Mouse (Mus musculus): ENCODE data around the gene Pla2g4c. TPM values are rescaled to one million over a fixed set of nuclear protein-coding genes. Genes with fewer than 3 reads are reported as not detected.

Pla2g4c gene
- polyA plus RNA-seq, 1 experiment from 2014 or later: 1.0 TPM

DNA sequence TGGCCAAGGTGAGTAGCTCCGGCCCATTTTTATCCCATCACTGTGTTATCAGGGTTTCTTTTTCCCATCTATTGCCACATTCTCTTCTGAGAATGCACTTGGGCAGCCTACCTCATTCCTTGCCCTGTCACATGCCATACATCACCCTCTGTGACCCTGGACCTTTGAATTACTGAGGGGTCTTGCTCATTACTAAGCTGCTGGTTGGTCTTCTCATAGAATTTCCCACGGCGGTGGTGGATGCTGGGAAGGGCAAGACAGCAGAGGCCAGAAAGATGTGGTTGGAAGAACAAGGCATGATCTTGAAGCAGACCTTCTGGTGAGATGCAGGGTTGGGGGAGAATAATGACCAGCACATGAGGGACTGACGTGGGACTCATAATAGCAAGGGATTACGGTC lies 25.6 kb upstream of the Pla2g4c start:
- Histone ChIP-seq H3K9ac (no peak overlapping the region), H3K36me3 (peaks cover 94% of the 10 kb centered on the region), H3K4me3 (no peak overlapping the region), H3K27ac (no peak overlapping the region), H3K27me3 (no peaks in the 10 kb centered on the region), H3K4me1 (no peaks in the 10 kb centered on the region), H3K4me2 (replicated peaks) (no peak overlapping the region), H3K9me3 (no peaks in the 10 kb centered on the region)
- no peak for ATAC-seq (ENCODE audit: insufficient number of reproducible peaks, insufficient read depth, low FRiP score, low TSS enrichment)
- 93% methylated on average over 5 of the region's 5 CpGs for WGBS

DNA sequence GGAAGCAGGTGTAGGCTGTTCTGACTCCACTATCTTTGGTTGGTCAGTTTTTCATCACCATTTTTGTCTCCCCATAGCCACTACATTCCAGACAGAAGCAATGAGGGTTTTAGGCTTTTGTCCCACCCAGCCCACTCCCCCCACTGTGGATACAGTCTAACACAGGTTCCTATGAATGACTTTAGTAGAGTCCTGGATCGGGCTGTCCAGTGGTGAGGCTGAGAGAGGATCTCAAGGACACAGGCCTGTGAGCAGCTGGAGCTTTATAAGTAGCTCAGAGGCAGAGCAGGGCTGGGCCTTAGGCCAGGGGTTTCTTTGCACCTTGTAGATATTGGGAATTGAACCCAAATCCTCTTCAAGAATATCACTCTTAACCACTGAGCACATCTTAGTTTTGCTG lies 22.8 kb upstream of the Pla2g4c start:
- Histone ChIP-seq H3K4me1 (no peaks in the 10 kb centered on the region), H3K9ac (no peak overlapping the region), H3K27ac (no peak overlapping the region), H3K36me3 (peaks cover 89% of the 10 kb centered on the region), H3K27me3 (no peaks in the 10 kb centered on the region), H3K4me2 (replicated peaks) (no peak overlapping the region), H3K9me3 (no peaks in the 10 kb centered on the region), H3K4me3 (no peak overlapping the region)
- ATAC-seq (ENCODE audit: insufficient number of reproducible peaks, insufficient read depth, low FRiP score, low TSS enrichment): no peak
- 97% methylated on average over 1 of the region's 1 CpGs for WGBS

DNA sequence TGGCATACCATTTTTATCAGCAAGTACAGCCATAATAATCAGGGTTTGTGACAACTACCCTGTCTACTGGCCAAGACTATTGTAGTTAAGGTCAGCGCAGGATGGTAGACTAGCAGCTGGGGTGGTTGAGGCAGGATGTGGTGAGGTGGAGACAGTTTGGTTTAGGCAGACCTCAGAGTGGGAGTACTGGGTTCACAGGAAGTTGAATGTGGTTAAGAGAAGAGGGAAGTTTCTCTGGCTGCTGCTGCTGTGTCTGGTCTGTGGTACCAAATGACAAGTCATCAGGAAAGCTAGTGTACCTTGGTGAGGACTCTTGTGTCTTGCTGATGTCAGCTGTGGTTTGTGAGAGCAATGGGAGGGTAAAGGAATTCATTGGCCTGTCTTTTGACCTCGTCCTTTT lies 21.7 kb upstream of the Pla2g4c start:
- Histone ChIP-seq H3K4me3 (no peak overlapping the region), H3K9ac (no peak overlapping the region), H3K27me3 (no peaks in the 10 kb centered on the region), H3K36me3 (peaks cover 90% of the 10 kb centered on the region), H3K9me3 (no peaks in the 10 kb centered on the region), H3K4me2 (replicated peaks) (no peak overlapping the region), H3K27ac (no peak overlapping the region), H3K4me1 (no peaks in the 10 kb centered on the region)
- no peak for ATAC-seq (ENCODE audit: insufficient number of reproducible peaks, insufficient read depth, low FRiP score, low TSS enrichment)
- WGBS: 82% methylated on average over 2 of the region's 2 CpGs

DNA sequence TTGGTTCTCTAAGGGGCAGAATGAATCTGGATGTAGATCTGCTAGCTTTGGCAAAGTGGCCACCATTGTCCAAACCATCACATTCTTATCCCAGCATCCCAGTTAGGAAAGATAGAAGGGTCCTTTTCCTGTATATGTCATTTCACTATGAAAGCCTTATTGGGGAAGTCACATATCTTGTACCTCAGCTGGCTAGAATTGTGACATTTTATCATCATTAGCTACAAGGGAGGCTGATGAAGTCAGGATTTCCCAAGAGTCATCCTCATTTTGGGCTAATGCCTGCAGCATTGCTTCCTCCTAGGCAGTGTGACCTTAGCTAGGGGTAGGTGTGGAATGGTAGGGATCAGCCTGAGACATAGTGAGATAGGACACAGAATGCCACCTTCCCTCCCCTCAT lies 21.1 kb upstream of the Pla2g4c start:
- no peak overlapping the region for H3K9ac ChIP-seq
- H3K27ac ChIP-seq: no peak overlapping the region
- H3K4me2 ChIP-seq (replicated peaks): no peak overlapping the region
- no peak overlapping the region for H3K4me3 ChIP-seq
- H3K4me1 ChIP-seq: no peaks in the 10 kb centered on the region
- H3K27me3 ChIP-seq: no peaks in the 10 kb centered on the region
- peaks cover 91% of the 10 kb centered on the region for H3K36me3 ChIP-seq
- no peak for ATAC-seq (ENCODE audit: insufficient number of reproducible peaks, insufficient read depth, low FRiP score, low TSS enrichment)
- no peaks in the 10 kb centered on the region for H3K9me3 ChIP-seq

DNA sequence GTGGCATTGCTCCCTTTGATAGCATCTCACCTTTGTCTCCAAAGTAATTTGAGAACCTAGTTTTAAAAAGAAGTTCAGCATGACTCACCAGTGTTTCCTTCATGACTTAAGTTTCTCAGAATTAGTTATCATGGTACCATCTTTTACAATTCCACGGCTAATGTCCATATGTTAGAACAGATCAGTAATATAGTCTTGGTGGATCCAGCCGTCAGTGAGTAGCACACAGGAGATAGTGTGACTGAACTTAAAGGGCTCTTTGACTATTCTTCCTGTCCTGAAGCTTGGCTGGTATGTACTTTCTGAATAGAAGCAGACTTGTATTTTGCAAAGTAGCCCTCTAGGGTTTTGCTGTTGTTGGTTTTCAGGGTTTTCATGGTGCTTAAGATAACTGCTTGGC lies 15.0 kb upstream of the Pla2g4c start:
- H3K36me3 ChIP-seq: peaks cover 84% of the 10 kb centered on the region
- WGBS: 80% methylated on average over 2 of the region's 2 CpGs
- no peak for ATAC-seq (ENCODE audit: insufficient number of reproducible peaks, insufficient read depth, low FRiP score, low TSS enrichment)

DNA sequence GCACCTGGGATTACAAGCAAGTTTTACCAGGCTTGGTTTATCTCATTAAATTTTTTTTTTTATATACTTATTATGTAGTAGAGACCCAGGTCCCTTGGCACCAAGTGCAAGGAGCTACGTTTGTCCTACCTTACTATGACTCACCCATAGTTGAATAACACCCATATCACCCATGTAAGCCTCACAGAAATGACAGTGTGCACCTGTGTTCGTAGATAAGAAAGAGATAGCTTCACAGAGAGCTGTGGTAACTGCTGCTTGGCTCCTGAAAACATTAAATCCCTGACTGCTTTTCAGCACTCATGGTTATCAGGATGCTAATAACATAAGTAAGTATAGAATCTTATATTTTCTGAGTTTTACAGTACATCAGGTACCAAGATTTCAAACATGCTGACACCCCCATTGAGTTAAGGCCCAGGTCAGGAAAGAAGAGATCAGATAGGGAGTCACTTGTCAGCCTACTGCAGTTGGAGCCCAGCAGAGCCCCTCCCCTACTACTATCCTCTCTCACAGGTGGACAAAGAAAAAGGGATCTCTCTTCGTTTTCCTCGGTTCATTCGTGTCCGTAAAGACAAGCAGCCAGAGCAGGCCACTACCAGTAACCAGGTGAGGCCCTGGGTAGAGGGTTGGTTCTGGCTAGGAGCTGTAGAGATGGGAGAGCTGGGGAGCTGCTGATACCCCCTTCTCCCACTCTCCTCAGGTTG lies 13.8 kb upstream of the Pla2g4c start:
- Histone ChIP-seq H3K9me3 (no peaks in the 10 kb centered on the region), H3K27me3 (no peaks in the 10 kb centered on the region), H3K4me1 (no peaks in the 10 kb centered on the region), H3K4me2 (replicated peaks) (no peak overlapping the region), H3K36me3 (peaks cover 73% of the 10 kb centered on the region), H3K9ac (no peak overlapping the region), H3K27ac (no peak overlapping the region), H3K4me3 (no peak overlapping the region)
- ATAC-seq (ENCODE audit: insufficient number of reproducible peaks, insufficient read depth, low FRiP score, low TSS enrichment): no peak
- 89% methylated on average over 6 of the region's 6 CpGs for WGBS

More for the DNA sequence above, 15.0 kb upstream of the Pla2g4c start:
- Histone ChIP-seq H3K9me3 (no peaks in the 10 kb centered on the region), H3K9ac (no peak overlapping the region), H3K4me2 (replicated peaks) (no peak overlapping the region), H3K4me1 (no peaks in the 10 kb centered on the region), H3K27ac (no peak overlapping the region), H3K4me3 (no peak overlapping the region), H3K27me3 (no peaks in the 10 kb centered on the region)

DNA sequence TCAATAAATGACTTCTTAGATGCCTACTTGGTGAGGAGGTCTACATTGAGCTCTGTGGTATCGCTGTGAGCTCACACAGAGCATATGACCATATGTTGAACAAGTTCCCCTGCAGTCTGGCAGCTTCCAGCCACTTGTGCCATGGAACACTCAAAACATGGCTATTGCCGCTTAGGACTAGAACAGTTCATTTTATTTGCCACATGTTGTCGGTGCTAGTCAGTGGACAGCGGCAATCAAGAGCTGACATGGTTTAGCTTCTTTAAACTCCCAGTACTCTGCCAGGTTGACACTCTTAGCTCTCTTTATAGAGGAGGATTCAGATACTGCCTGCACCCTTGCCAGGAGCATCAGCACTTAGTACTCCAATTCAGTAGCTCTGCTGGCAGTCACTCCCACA lies 13.1 kb upstream of the Pla2g4c start:
- H3K4me2 ChIP-seq (replicated peaks): no peak overlapping the region
- ATAC-seq (ENCODE audit: insufficient number of reproducible peaks, insufficient read depth, low FRiP score, low TSS enrichment): no peak

DNA sequence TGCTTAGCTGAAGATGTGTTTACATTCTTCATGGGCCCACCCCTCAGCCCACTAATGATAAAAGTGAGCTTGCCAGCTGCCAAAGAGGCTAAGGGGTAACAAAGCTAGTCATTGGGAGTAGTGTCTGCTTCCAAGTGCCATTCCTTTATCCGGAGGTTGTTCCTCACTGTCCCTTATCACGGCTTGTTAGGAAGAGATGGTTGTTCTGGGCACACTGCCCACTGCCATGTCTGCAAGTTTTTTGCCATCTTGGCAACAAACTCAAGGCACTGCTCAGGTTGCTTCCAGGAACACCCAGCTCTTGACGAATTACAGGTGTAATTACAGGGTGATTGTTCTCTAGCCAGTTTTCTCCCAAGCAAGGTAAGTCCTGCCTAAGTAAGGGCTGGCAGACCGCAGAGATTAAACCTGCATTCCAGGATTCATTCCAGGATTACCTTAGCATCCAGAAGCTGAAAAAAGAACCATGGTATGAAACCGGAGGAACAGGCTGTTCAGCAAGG lies 10.3 kb upstream of the Pla2g4c start:
- Histone ChIP-seq H3K36me3 (peaks cover 39% of the 10 kb centered on the region), H3K9ac (no peak overlapping the region), H3K4me1 (no peaks in the 10 kb centered on the region), H3K9me3 (no peaks in the 10 kb centered on the region), H3K27ac (peak overlapping the region; percentile 60; the same call in 1 of the 2 replicates), H3K4me2 (replicated peaks) (no peak overlapping the region), H3K4me3 (no peak overlapping the region), H3K27me3 (no peaks in the 10 kb centered on the region)
- 0 out of 2 replicates have a peak, but pooled peaks have one; percentile 37 for ATAC-seq (ENCODE audit: insufficient number of reproducible peaks, insufficient read depth, low FRiP score, low TSS enrichment)
- WGBS: 82% methylated on average over 5 of the region's 5 CpGs

More for the DNA sequence above, 13.1 kb upstream of the Pla2g4c start:
- no peaks in the 10 kb centered on the region for H3K4me1 ChIP-seq
- no peaks in the 10 kb centered on the region for H3K9me3 ChIP-seq
- H3K27ac ChIP-seq: no peak overlapping the region
- no peak overlapping the region for H3K4me3 ChIP-seq
- H3K36me3 ChIP-seq: peaks cover 66% of the 10 kb centered on the region
- WGBS: 94% methylated on average over 4 of the region's 4 CpGs
- no peaks in the 10 kb centered on the region for H3K27me3 ChIP-seq
- H3K9ac ChIP-seq: no peak overlapping the region

DNA sequence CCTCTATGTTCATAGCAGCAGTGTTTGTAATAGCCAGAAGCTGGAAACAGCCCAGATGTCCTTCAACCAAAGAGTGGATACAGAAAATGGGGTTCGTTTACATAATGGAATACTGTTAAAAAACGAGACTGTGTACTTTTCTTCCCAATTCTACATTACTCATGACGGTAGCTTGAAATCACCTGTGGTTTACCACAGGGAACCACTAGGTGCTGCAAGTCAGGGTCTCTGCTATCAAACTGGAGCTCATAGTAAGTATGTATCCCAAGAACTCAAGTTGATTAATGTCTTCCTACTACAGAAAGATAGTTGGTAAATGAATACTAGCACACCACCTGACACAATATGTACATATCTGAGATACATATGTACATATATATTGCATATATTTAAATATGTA lies 3.0 kb upstream of the Pla2g4c start:
- Histone ChIP-seq H3K27me3 (no peaks in the 10 kb centered on the region), H3K4me3 (no peak overlapping the region), H3K9ac (no peak overlapping the region), H3K9me3 (no peaks in the 10 kb centered on the region), H3K4me2 (replicated peaks) (no peak overlapping the region), H3K27ac (no peak overlapping the region), H3K36me3 (no peaks in the 10 kb centered on the region), H3K4me1 (no peaks in the 10 kb centered on the region)
- ATAC-seq (ENCODE audit: insufficient number of reproducible peaks, insufficient read depth, low FRiP score, low TSS enrichment): no peak
- 88% methylated on average over 3 of the region's 3 CpGs for WGBS

DNA sequence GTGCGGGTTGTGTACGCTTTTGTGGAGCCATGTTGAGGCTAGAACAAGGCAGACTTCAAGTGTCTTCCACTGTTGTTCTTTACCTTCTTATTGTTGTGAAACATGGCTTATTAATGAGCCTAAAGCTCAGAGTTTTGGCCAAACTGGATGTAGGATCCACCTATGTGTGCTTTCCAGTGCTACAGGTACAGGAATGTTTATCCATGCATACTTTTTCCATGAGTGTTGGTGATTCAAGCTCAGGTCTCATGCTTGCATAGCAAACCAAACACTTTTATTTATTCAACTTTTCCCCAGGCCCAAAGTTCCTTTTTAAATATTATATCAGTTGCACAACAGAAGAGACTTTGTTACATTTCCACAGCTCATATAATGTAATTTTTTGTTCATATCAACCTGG lies 6.1 kb downstream of the Pla2g4c start:
- Histone ChIP-seq H3K4me2 (replicated peaks) (no peak overlapping the region), H3K27ac (no peak overlapping the region), H3K4me3 (no peak overlapping the region), H3K27me3 (no peaks in the 10 kb centered on the region), H3K9ac (no peak overlapping the region), H3K4me1 (no peaks in the 10 kb centered on the region), H3K36me3 (0 out of 2 replicates have a peak, but pooled peaks cover 5% of the 10 kb centered on the region), H3K9me3 (no peaks in the 10 kb centered on the region)
- WGBS: 95% methylated on average over 2 of the region's 2 CpGs
- ATAC-seq (ENCODE audit: insufficient number of reproducible peaks, insufficient read depth, low FRiP score, low TSS enrichment): no peak

DNA sequence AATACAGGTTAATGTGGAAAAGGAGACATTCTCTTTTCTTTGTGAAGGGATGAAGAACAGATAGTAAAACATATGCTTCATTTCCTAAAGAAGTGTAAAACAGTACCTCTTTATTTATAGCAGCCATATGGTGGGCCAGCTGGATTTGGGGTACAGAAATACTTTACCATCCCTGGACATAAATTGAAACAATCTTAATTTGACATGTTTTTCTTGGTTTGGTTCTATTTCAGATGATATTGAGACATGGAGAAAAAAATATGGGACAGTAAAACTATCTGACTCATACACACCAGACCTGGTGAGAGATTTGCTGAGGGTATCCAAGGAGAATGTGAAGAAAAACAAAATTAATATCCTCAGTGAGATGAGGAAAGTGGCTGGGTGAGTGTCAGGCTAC lies 31.5 kb downstream of the Pla2g4c start:
- Histone ChIP-seq H3K4me3 (no peak overlapping the region), H3K4me1 (no peaks in the 10 kb centered on the region), H3K27ac (no peak overlapping the region), H3K36me3 (peaks cover 22% of the 10 kb centered on the region), H3K9me3 (no peaks in the 10 kb centered on the region), H3K4me2 (replicated peaks) (no peak overlapping the region), H3K9ac (no peak overlapping the region), H3K27me3 (no peaks in the 10 kb centered on the region)
- ATAC-seq (ENCODE audit: insufficient number of reproducible peaks, insufficient read depth, low FRiP score, low TSS enrichment): no peak

DNA sequence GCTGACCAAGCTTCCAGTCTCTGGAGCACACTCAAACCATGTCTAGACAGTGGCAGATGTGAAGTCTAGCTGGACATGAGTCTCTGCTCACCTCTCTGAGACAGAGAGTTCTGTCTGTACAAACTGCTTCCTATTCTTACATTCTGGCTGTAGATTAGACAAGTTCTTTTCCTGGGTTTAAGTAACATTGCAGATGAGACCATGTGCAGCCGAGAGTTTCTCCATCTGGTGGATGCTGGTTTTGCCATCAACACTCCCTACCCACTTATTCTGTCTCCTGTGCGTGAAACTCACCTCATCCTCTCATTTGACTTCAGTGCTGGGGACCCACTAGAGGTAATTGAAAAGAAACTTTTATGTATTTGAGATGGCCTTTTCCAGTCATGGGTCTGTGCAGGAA lies 56.1 kb downstream of the Pla2g4c start:
- Histone ChIP-seq H3K9me3 (no peaks in the 10 kb centered on the region), H3K27ac (no peak overlapping the region), H3K4me2 (replicated peaks) (no peak overlapping the region), H3K36me3 (no peaks in the 10 kb centered on the region), H3K27me3 (no peaks in the 10 kb centered on the region), H3K4me1 (no peaks in the 10 kb centered on the region), H3K4me3 (no peak overlapping the region), H3K9ac (no peak overlapping the region)
- no peak for ATAC-seq (ENCODE audit: insufficient number of reproducible peaks, insufficient read depth, low FRiP score, low TSS enrichment)
- WGBS: 77% methylated on average over 2 of the region's 2 CpGs

Data from embryonic facial prominence, embryonic 12.5 days (tissue).